Mouse (Mus musculus) cerebellum, adult 9-11 months (tissue): ENCODE data around the gene Gm44579.

Source experiments
- DNase-seq: peaks from one replicate; pipeline ENCODE4 v3.0.0; 2022

Gene Gm44579

DNA sequence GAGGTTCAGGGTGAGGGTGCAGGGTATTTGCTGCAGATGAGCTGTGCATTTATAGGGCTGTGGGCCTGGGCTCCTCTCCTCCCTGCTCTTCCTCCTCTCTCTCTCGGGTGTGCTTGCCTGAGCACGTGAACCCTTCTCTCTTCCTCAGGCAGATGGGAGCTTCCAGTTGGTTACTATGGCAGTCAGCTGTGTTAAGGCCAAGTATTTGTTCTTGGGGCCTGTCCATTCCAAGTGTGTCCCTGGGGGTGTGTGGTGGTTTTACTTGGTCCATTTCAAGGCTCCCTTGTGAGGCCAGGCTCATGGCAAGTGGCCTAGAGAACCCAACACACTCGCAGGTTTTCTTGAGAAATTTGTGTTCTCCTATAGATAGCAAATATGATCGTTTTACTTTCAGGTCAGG is at the start of gene Gm44579, which contains the start of gene Olfr287:
Gene Gm44579 (minus strand): TSS at position 101 of the 400 bp plus-strand sequence.
Gene Olfr287 (minus strand): TSS at position 180 of the 400 bp plus-strand sequence.
- DNase-seq: peak; percentile 17

DNA sequence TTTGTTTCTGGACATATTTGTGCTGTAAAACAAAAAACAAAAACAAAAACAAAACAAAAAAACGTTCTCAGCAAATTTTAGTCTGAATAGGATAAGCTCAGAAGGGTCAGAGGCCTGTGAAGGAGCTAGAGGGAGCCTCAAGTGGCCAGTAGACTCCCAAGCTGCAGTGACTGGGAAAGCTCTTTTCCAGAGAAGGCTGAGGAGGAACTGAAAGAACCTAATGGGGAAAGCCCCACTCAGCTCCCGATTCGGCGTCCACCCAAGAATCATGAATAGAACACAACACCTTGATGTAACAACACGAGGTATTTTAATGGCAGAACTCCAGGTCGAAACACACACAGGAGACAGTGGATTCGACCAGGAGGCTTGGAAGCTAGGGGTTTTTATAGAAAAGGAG is 37.0 kb upstream of the Gm44579 start:
- DNase-seq: no peak

DNA sequence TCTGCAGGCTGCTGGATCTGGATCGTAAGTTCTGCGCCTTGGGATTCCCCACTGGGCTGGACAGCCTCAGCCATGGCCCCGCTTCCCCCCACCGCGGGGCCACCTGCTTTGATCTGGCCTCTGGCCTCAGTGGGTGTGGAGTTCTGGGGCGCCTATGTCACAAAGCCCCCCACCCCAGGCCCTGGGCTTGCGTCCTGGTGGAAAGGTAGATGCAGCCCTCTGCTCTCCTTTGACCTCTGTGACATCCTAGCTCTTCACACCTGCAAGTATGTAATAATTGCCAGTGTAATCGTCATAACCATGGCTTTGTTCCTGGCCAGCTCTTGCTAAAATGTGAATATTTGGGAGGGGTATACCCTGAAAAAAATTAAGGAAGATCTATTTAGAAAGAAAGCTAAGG is 36.4 kb upstream of the Gm44579 start, which contains the start of gene H1fnt:
Gene H1fnt (minus strand): TSS at position 101 of the 400 bp plus-strand sequence.
- DNase-seq: no peak

DNA sequence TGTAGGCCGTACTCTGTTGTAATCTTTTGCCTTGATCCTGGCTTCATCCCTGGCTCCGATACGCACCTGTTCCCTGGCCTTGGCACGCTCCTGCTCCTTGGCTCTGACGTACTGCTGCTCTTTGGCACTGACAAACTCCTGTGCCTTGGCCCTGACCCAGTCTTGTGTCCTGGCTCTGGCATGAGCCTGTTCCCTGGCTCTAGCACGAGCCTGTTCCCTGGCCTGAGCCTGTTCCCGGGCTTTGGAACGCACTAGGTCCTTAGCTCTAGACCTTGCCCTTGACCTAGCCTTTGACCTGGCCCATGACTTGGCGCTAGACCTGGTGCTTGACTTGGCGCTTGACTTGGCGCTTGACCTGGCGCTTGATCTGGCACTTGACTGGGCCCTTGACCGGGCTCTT is 35.5 kb upstream of the Gm44579 start:
- peak; percentile 51 for DNase-seq

DNA sequence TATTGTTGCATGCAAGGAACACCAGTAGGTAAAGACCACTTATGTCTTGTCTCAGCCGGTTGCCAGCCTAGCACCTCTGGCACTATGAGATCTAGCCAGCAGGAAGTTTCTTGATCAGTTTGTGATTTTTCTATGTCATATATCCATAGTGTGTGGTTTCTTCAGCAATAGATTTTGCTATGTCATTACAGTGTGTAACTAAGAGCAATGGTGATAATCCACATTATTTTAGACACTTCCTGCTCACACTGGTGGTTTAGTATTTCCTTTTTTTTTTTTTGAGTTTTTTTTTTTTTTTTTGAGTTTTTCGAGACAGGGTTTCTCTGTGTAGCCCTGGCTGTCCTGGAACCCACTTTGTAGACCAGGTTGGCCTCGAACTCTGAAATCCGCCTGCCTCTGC is 14.7 kb upstream of the Gm44579 start:
- DNase-seq: no peak

DNA sequence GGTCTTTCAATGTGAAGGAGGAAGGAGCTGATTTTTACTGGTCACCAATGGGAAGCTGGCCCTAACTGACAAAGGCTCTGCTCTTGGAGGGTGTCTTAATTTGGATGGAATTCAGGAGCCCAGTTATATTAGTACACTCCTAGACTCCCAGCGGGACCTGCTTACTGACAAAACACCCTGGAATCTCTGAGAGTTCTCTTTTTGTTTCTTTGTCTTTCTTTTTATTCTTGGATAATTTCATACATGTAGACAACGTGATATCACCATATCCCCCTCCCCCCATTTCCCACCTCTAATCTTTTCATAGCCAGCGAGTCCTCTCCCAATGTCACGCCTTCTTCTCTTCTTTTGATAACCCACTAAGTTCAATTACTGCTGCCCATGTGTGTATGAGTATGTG is 13.6 kb upstream of the Gm44579 start, which contains the start of gene Olfr286:
Gene Olfr286 (minus strand): TSS at position 101 of the 400 bp plus-strand sequence.
- DNase-seq: no peak

DNA sequence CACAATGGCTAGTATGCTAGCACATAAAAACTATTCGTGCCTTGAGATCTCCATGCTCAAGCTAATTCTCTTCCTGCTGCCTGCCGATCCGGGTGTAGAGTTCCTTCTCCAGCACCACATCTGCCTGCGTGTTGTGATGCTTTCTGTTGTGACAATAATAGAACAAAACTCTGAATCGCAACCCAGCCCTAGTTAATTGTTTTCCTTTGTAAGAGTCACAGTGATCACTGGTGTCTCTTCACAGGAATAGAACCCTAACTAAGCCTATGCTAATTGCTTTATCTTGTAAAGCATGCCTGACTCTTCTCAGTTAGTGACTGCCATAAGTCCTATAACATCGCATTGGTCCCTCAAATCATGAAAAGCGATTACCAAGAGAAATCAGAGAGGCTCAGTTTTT is 5.3 kb upstream of the Gm44579 start:
- DNase-seq: no peak

DNA sequence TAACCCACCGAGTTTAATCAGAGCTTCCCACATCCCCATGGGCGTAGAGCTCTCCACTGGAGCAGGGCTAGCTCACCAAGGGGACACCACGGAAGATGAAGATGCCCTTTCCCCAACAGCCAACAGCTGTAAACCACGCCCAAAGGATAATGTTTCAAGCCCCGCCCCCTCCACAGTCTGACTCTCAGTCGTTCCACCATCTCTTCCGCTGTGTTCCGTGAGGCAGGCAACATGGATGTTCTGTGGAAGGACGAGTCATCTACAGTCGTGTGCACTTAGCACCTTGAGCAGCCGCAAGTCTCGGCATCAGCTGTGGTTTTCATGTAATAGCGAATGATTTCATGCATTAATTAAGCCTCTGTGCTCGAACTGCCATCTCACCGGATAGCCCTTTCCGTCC is 4.8 kb upstream of the Gm44579 start:
- DNase-seq: no peak

DNA sequence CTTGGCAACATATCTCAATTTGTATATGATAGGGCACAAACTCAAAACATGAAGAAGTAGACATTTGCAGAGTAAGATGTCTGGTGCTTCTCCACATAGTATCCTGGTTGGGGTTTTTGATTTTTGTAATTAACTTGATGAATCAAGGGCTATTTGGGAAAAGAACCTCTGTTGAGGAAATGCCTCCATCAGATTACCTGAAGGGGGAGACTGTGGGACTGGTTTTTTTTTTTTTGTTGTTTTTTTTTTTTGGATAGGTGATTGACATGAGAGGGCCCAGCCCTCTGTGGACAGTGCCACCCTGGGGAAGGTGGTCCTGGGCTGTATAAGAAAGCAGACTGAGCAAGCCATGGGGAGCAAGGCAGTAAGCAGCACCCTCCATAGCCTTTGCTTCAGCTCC is 1.6 kb upstream of the Gm44579 start:
- DNase-seq: no peak

DNA sequence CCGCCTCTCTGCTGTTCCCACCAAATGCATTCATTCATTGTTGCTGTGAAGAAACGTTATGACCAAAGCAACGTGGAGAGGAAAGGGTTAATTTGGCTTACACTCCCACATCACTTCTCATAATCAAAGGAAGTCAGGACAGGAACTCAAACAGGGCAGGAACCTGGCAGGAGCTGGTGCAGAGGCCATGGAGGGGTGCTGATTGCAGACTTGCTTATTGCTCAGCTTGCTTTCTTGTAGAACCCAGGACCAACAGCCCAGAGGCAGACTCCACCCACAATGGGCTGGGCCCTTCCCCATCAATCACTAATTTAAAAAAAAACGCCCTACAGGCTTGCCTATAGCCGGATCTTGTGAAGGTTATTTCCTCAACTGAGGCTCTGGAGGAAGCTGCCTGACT is 6.6 kb downstream of the Gm44579 start:
- DNase-seq: no peak

DNA sequence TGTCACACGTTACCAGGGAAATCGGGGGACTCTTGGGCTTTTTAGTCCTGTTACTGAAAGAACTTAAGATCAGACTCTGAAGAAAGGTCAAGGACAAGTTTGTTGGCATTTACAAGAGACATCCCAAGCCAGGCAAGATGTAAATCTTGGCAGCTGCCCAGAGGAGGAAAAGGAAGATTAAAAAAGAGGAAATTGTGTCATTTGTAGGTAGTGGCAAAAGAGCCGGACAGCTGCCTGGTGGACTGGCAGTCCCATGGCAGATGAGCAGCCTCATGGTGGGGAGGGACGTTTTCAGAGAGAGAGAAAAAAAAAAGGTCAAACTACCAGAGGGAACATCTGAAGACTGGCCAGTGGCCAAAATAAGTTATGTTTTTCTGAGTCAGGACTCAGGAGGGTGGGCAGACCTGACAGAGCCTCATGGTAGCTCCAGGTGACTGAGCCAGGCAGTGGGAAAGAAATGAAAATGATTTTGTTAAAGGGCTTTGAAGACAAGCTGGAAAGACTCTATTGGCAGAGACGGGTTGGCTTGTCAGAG is 7.4 kb downstream of the Gm44579 start:
- DNase-seq: no peak

DNA sequence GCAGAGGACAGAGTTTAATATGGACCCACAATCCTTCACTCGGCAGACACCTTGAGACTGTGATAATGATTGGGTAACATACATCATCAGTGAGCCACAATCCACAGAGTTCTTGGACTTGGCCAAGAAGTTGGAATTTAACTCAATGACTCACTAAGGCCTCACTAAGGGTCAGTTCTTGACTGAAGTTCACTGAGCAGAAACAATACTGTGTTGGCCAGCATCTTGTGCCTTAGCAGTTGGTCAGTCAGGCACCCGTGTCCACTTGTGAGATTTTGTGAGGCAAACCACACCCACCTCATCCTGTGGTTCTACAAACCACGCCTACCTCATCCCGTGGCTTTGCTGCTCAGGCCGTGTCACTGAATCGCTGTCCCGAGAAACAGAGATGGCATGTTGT is 11.1 kb downstream of the Gm44579 start:
- no peak for DNase-seq

DNA sequence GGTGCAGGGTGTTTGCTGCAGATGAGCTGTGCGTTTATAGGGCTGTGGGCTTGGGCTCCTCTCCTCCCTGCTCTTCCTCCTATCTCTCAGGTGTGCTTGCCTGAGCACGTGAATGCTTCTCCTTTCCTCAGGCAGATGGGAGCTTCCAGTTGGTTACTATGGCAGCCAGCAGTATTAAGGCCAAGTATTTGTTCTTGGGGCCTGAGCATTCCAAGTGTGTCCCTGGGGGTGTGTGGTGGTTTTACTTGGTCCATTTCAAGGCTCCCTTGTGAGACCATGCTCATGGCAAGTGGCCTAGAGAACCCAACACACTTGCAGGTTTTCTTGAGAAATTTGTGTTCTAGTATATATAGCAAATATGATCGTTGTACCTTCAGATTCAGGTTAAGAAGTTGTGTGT is 25.3 kb downstream of the Gm44579 start, which contains the start of gene Olfr288:
Gene Olfr288 (minus strand): TSS at position 101 of the 400 bp plus-strand sequence.
- DNase-seq: no peak

DNA sequence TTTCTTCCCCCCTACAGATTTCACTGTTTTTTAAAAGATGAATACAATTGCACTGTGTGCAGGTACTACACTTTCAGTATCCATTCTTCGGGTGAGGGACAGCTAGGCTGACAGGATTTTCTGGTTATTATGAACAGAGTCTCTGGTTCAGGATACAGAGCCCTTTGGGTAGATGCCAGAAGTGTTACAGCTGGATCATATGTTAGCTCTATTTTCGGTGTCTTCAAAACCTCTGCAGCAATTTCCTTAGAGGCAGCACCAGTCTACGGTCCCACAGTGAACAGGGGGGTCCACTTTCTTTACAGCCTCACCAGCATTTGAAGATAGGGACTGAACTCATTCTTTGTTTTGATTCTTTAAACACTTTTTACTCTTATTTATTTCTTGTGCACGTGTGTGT is 36.3 kb downstream of the Gm44579 start:
- DNase-seq: no peak

DNA sequence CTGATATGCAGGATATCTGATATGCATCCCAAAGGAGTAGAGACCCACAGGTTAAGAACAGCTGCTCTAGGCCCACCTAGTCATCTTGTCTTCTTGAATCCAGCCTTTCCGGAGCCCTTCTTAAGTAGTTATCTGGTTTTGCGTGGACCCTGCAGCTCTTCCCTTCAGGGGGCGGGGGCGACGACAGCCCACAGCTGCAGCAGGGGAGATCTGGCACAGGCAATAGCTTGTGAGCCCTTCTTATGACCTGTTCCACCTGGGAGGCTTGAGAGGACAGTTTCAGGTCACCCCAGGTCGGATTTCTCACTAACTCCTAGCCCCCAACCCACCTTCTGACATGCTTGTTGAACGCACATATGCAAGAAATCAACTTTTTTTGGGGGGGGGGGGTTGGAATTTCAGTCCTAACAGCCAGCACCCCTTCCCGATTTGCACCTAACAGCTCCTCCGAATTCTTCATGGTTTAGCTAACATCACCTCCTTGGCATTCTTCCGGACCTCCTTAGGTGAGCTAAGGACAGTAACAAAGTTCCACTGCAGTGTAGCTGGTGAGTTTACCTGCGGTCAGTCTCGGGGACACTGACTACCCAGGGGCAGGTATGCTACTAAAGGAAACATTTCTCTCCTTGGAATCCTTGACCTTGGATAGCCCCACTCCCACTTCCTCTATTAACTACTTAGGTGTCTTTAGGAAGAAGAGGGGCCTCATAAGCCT is 38.8 kb downstream of the Gm44579 start:
- peak; percentile 72 for DNase-seq

DNA sequence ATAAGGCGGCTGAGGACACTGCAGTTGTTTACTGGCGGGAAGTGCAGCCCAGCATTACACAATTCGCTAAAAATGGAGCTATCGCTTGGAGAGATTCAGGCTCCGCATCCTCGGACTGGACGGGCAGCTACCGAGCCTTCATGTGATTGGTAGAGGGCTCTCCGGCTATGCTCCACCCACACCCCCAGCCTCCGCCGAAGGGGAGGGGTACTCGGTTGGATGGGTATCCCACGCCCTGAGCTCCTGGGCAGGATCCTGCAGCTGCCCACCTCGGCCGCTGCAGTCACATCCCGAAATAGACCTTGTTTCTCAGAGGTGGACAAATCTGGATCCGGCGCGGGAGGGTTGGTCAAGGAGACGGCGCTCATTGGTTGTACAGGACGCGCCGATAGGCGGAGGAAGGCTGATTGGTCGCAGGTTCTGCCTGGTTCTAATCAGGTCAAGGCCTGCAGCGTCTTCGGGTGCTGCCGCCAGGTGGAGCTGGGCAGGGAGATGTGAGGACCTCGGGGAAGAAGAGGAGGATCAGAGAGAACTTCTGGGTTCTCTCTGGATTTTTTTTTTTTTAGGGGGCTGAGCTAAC is 39.6 kb downstream of the Gm44579 start:
- peak; percentile 99 for DNase-seq

DNA sequence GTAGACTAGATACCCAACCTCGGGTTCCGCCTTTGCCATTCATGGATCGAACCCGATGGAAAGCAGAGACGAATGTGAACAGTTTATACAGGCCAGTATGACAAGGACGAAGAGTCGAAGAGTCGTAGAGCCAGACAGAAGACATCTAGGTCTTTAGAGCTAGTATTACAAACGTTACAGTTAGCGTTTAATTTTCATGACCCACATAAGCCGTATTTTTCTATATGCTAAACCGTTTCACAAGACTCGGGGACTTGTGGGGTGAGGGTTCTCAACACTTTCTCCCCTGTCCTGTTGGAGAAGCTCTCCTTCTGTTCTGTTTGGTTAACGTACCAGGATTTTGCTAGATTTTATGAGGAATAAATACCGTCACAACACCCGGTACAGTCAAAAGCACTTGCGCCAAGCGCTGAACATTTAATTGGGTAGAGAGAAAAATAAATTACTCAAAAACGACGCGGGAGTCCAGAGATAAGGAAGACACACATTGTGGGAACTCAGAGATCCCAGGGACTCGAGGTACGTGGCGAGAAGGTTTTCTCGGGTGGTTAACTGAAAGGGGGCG is 40.1 kb downstream of the Gm44579 start:
- no peak for DNase-seq

DNA sequence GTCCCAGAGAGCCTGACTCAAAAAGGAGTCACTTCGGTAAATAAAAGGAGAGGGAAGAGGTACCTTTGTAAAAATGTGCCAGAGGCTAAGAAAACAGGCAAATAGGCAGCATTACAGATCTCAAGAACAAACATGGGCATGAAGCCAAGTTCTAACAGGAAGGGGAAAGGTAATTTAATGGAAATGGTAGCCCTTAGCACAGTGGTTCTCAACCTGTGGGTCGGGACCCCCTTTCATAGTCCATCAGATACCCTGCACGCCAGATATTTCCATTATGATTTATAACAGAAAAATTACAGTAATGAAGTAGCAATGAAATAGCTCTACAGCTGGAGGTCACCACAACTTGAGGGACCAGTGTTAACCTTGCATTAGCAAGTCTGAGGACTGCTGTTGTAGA is 43.5 kb downstream of the Gm44579 start:
- DNase-seq: no peak

DNA sequence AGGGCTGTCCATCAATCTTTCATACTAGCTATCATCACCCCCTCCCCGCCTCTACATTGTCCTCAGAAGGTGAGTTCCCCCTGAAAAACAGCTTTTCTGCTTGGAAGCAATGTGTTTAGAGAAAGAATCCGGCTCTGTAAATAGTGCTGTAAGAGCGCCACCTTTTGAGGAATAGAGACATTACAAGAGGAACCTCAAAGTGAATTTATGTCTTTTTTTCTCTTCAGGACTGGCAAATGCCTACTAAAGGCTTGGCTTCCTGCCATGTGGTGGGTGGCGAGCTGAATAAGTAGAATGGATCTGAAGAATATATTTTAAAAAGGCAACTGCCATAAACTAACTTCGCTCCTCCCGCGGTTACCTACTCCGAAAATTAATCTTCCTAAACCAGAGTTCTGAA is 47.0 kb downstream of the Gm44579 start:
- peak; percentile 59 for DNase-seq

DNA sequence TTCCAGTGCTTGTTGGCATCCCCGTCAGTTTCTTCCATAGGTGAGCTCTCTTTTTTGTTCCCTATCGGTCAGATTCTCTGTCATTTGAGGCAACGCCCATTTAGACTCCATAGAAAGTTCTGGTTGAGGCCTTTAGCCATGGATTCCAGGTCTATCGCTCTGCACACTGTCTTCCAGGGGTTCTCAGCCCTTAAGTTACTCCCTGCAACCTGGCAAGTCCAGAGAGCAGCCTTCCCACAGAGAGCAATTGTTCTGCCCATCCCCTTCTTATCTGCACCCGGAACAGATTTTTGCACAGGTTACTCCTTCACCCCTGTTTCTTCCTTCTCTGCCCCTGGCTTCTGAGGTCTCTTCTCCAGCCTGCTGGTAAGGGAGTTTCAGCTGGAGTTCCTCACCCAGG is 48.7 kb downstream of the Gm44579 start:
- no peak for DNase-seq

DNA sequence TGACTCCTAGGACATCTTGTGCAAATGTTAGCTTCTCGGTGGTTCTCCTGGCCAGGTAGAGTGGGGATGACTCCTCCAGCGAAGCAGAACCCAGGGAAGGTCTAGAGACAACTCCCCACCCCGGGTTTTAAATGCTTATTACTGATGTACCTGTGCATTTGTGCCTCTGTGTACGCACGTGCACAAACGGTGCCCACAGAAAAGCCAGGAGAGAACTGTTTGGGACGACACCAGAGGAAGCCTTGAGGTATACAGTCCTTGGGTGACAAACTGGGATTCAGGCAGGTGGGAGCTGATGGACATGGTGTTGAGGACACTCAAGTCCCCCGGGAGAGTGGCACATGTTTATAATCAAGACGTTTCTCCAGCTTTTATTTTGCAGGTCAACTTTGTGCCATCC is 49.9 kb downstream of the Gm44579 start:
- no peak for DNase-seq

DNA sequence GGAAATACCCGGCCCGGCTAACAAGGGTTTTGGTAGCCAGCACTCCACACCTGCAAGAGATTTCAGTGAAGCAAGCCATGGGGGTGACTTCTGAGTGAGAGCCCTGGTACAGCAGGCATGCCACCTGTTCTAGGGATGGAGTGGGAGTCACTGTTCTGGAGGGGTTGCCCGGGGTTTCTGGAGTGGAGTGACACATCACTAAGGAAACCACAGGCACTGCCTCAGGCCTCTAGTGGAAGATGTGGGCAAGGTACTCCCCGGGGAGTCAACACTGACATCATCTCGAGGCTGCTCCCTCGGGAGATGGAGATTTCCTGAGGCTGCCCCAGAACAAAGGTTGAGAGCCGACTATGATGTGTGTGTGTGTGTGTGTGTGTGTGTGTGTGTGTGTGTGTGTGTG is 50.4 kb downstream of the Gm44579 start:
- no peak for DNase-seq

DNA sequence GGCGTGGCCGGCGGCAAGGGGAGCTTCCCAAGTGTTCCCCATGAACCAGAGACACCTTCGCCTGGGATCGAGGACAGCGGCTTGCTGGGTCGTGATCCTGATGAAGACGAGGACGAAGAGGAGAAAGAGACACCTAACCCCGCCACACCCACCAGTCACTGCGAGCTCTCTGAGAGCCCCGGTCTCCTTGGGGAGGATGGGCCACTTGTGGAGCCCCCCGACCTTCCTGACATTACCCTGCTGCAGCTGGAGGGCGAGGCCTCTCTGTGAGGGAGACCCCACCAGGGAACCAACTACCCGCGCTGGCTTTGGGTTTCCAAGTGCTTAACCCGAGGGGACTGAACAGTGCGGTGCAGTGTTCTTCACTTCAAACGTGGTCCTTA is 52.2 kb downstream of the Gm44579 start:
- no peak for DNase-seq
